Mouse (Mus musculus): ENCODE data around the gene Carmil3.

- no peak for TF ChIP-seq EP300 (optimal IDR thresholded peaks at IDR 0.05)
- TF ChIP-seq CTCF (IDR thresholded peaks at IDR 0.05; ENCODE audit: low read depth): no peak
Measured at GRCm38 (mm10) chr14:55519604-55520003, 29.2 kb downstream of the Carmil3 start.
